Mouse (Mus musculus) embryonic facial prominence, embryonic 11.5 days (tissue): ENCODE measurements around the gene Nedd4. TPM values are rescaled to one million over a fixed set of nuclear protein-coding genes. Genes with fewer than 3 reads are reported as not detected.

Experiments used
- ATAC-seq: fragments of 200-750 bp; cut with Nextera tagmentation; replicated peaks from 2 replicates; pipeline ENCODE4 v1.8.0; 2017; ENCODE audit warnings: low read depth; ENCODE audit not compliant: insufficient number of reproducible peaks, low FRiP score, low TSS enrichment
- DNase-seq: peaks from one replicate; pipeline ENCODE4 v3.0.0-alpha.2; 2015; ENCODE audit warnings: low spot score
- H3K27ac ChIP-seq: fragments of 300-500 bp; sonication (generic); replicated peaks from 2 replicates; pipeline ENCODE4 v1.5.1; 2014; ENCODE audit warnings: mild to moderate bottlenecking, low read depth, low read length, control low read depth
- H3K27me3 ChIP-seq: fragments of 300-500 bp; sonication (generic); 2 replicates; pipeline ENCODE4 v1.6.1; 2014; ENCODE audit warnings: mild to moderate bottlenecking, low read length, moderate library complexity, mixed read lengths; ENCODE audit not compliant: control insufficient read depth, insufficient read depth
- H3K36me3 ChIP-seq: fragments of 300-500 bp; sonication (generic); replicated peaks from 2 replicates; pipeline ENCODE4 v1.6.1; 2014; ENCODE audit warnings: low read depth, mild to moderate bottlenecking, low read length, moderate library complexity, mixed read lengths; ENCODE audit not compliant: control insufficient read depth, insufficient read depth
- H3K4me1 ChIP-seq: fragments of 300-500 bp; sonication (generic); 2 replicates; pipeline ENCODE4 v1.6.1; 2014; ENCODE audit warnings: low read length, mixed read lengths; ENCODE audit not compliant: control insufficient read depth, insufficient read depth
- H3K4me2 ChIP-seq: fragments of 300-500 bp; sonication (generic); 2 replicates; pipeline ENCODE4 v1.6.1; 2014; ENCODE audit warnings: low read depth, mild to moderate bottlenecking, control low read depth, low read length, moderate library complexity
- H3K4me3 ChIP-seq: fragments of 300-500 bp; sonication (generic); 2 replicates; pipeline ENCODE4 v1.5.1; 2014; ENCODE audit warnings: low read depth, low read length, control low read depth
- H3K9ac ChIP-seq: fragments of 300-500 bp; sonication (generic); replicated peaks from 2 replicates; pipeline ENCODE4 v1.6.1; 2014; ENCODE audit warnings: mild to moderate bottlenecking, control low read depth, low read length
- H3K9me3 ChIP-seq: fragments of 300-500 bp; sonication (generic); replicated peaks from 2 replicates; pipeline ENCODE4 v1.6.1; 2016; ENCODE audit warnings: mild to moderate bottlenecking, low read length, inconsistent platforms, mixed read lengths; ENCODE audit not compliant: control insufficient read depth
- WGBS: fragments of 180-500 bp; shearing (Covaris S2); extraction: QIAGEN DNeasy Blood & Tissue Kit; methylation state at CpG from one replicate; pipeline ENCODE4 v1.1.7; 2014; 5-methylcytosine and 5-hydroxymethylcytosine counted together
- polyA plus RNA-seq: library from polyadenylated mRNA; unstranded; fragments of >200 nt; fragmentation: Nextera tagmentation; extraction: Ambion mirVana; gene quantifications from 2 replicates; pipeline ENCODE4 v1.2.1, GENCODE M21; 2014

The Nedd4 gene
- polyA plus RNA-seq, 1 experiment from 2014 or later = 859 TPM

- H3K4me3 ChIP-seq = no peak overlapping the region
- WGBS = 88% methylated on average over 6 of the region's 6 CpGs
- ATAC-seq (no peak), DNase-seq (no peak)
- H3K36me3 ChIP-seq = peaks cover 38% of the 10 kb centered on the region
- H3K9me3 ChIP-seq = no peaks in the 10 kb centered on the region
- H3K4me1 ChIP-seq = no peaks in the 10 kb centered on the region
- H3K9ac ChIP-seq = no peak overlapping the region
- H3K4me2 ChIP-seq = no peak overlapping the region
- no peaks in the 10 kb centered on the region for H3K27me3 ChIP-seq
- H3K27ac ChIP-seq = no peak overlapping the region
Measured at GRCm38 (mm10) chr9:72674957-72675744, 13.0 kb downstream of the Nedd4 start.

- WGBS = 86% methylated on average over 3 of the region's 3 CpGs
- peaks cover 36% of the 10 kb centered on the region for H3K36me3 ChIP-seq
- H3K4me3 ChIP-seq = no peak overlapping the region
- no peak overlapping the region for H3K4me2 ChIP-seq
- no peak overlapping the region for H3K27ac ChIP-seq
- H3K4me1 ChIP-seq = no peaks in the 10 kb centered on the region
- no peak overlapping the region for H3K9ac ChIP-seq
- ATAC-seq (no peak), DNase-seq (no peak)
- H3K27me3 ChIP-seq = no peaks in the 10 kb centered on the region
- no peaks in the 10 kb centered on the region for H3K9me3 ChIP-seq
Measured at GRCm38 (mm10) chr9:72675745-72676200, 13.6 kb downstream of the Nedd4 start.

GRCm38 (mm10) chr9:72677659-72678058, 15.5 kb downstream of the Nedd4 start:
- no peak overlapping the region for H3K27ac ChIP-seq
- H3K4me3 ChIP-seq = no peak overlapping the region
- no peak overlapping the region for H3K9ac ChIP-seq
- no peaks in the 10 kb centered on the region for H3K4me1 ChIP-seq
- DNase-seq (no peak), ATAC-seq (no peak)
- peaks cover 32% of the 10 kb centered on the region for H3K36me3 ChIP-seq
- no peaks in the 10 kb centered on the region for H3K27me3 ChIP-seq
- 96% methylated on average over 5 of the region's 5 CpGs for WGBS
- H3K4me2 ChIP-seq = no peak overlapping the region
- H3K9me3 ChIP-seq = no peaks in the 10 kb centered on the region

- no peaks in the 10 kb centered on the region for H3K9me3 ChIP-seq
- no peak overlapping the region for H3K27ac ChIP-seq
- H3K4me2 ChIP-seq = no peak overlapping the region
- no peak for ATAC-seq
- H3K9ac ChIP-seq = no peak overlapping the region
- H3K4me3 ChIP-seq = no peak overlapping the region
- H3K4me1 ChIP-seq = no peaks in the 10 kb centered on the region
- H3K36me3 ChIP-seq = peaks cover 29% of the 10 kb centered on the region
- no peaks in the 10 kb centered on the region for H3K27me3 ChIP-seq
- WGBS = 81% methylated on average over 4 of the region's 4 CpGs
- no peak for DNase-seq
Measured at GRCm38 (mm10) chr9:72678771-72679170, 16.6 kb downstream of the Nedd4 start.

GRCm38 (mm10) chr9:72681652-72682228, 19.6 kb downstream of the Nedd4 start:
- no peak overlapping the region for H3K27ac ChIP-seq
- H3K36me3 ChIP-seq = peaks cover 20% of the 10 kb centered on the region
- DNase-seq (no peak), ATAC-seq (0 out of 2 replicates have a peak, but pooled peaks have one; percentile 21)
- no peaks in the 10 kb centered on the region for H3K27me3 ChIP-seq
- no peak overlapping the region for H3K4me3 ChIP-seq
- H3K4me2 ChIP-seq = no peak overlapping the region
- no peaks in the 10 kb centered on the region for H3K9me3 ChIP-seq
- no peaks in the 10 kb centered on the region for H3K4me1 ChIP-seq
- WGBS = 93% methylated on average over 8 of the region's 8 CpGs
- no peak overlapping the region for H3K9ac ChIP-seq

- ATAC-seq = no peak
- Histone ChIP-seq H3K27me3 (no peaks in the 10 kb centered on the region), H3K4me2 (no peak overlapping the region), H3K9me3 (no peaks in the 10 kb centered on the region), H3K9ac (no peak overlapping the region), H3K36me3 (peaks cover 25% of the 10 kb centered on the region), H3K4me1 (no peaks in the 10 kb centered on the region), H3K4me3 (no peak overlapping the region), H3K27ac (no peak overlapping the region)
- 90% methylated on average over 1 of the region's 1 CpGs for WGBS
- no peak for DNase-seq
Measured at GRCm38 (mm10) chr9:72683268-72683667, 21.1 kb downstream of the Nedd4 start.

GRCm38 (mm10) chr9:72685231-72685630, 23.1 kb downstream of the Nedd4 start:
- no peak overlapping the region for H3K27ac ChIP-seq
- ATAC-seq (no peak), DNase-seq (no peak)
- H3K9ac ChIP-seq = no peak overlapping the region
- WGBS = 94% methylated on average over 4 of the region's 4 CpGs
- H3K9me3 ChIP-seq = no peaks in the 10 kb centered on the region
- no peak overlapping the region for H3K4me2 ChIP-seq
- no peaks in the 10 kb centered on the region for H3K4me1 ChIP-seq
- peaks cover 25% of the 10 kb centered on the region for H3K36me3 ChIP-seq
- H3K4me3 ChIP-seq = no peak overlapping the region
- no peaks in the 10 kb centered on the region for H3K27me3 ChIP-seq

GRCm38 (mm10) chr9:72686506-72686905, 24.4 kb downstream of the Nedd4 start:
- H3K27ac ChIP-seq = no peak overlapping the region
- no peak for ATAC-seq
- H3K36me3 ChIP-seq = peaks cover 30% of the 10 kb centered on the region
- H3K9ac ChIP-seq = no peak overlapping the region
- no peak overlapping the region for H3K4me2 ChIP-seq
- 89% methylated on average over 4 of the region's 4 CpGs for WGBS
- DNase-seq = no peak
- H3K9me3 ChIP-seq = no peaks in the 10 kb centered on the region
- no peaks in the 10 kb centered on the region for H3K4me1 ChIP-seq
- H3K4me3 ChIP-seq = no peak overlapping the region
- no peaks in the 10 kb centered on the region for H3K27me3 ChIP-seq
